Mouse (Mus musculus): Measurements from ENCODE around the gene Lins1. TPM values are rescaled to one million over a fixed set of nuclear protein-coding genes. Genes with fewer than 3 reads are reported as not detected.

The Lins1 gene
- polyA plus RNA-seq, 1 experiment from 2014 or later: 16.0 TPM

- no peak overlapping the region for H3K4me2 ChIP-seq
- no peak overlapping the region for H3K4me3 ChIP-seq (ENCODE audit: low read depth, low read length)
- DNase-seq (ENCODE audit: low spot score): no peak
- WGBS: 83% methylated on average over 6 of the region's 6 CpGs
- no peak overlapping the region for H3K27ac ChIP-seq (ENCODE audit: low read depth, low read length)
- H3K9ac ChIP-seq (ENCODE audit: low read depth, low read length): no peak overlapping the region
- no peaks in the 10 kb centered on the region for H3K4me1 ChIP-seq (replicated peaks; ENCODE audit: control insufficient read depth, insufficient read depth, low read length)
- no peaks in the 10 kb centered on the region for H3K27me3 ChIP-seq (replicated peaks; ENCODE audit: control insufficient read depth, insufficient read depth, low read length)
- no peaks in the 10 kb centered on the region for H3K36me3 ChIP-seq (ENCODE audit: control insufficient read depth, insufficient read depth, low read length)
- no peaks in the 10 kb centered on the region for H3K9me3 ChIP-seq (ENCODE audit: control insufficient read depth, low read length)
- no peak for ATAC-seq (replicated peaks; ENCODE audit: low FRiP score)
These were observed 45.3 kb downstream of the Lins1 start for GRCm38 (mm10) chr7:66734993-66735392.

DNA sequence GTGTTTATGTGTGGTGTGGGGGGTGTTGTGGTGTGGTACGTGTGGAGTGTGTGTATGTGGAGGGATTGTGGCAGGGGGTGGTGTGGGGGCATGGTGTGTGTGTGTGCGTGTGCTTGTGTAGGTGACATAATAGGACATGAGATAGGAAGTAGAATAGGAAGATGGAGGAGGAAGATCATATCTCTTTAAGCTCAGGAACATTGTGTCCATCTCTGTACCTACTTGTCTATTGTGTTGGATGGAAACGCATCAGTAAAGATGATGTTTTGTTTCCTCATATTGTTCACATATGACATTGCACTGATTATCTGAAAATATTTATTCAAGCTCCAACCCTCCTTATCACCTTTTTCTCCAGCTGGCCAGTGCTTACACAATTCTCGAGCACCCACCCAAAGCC is 47.7 kb downstream of the Lins1 start:
- no peak overlapping the region for H3K9ac ChIP-seq (ENCODE audit: low read depth, low read length)
- no peak for ATAC-seq (replicated peaks; ENCODE audit: low FRiP score)
- 76% methylated on average over 4 of the region's 4 CpGs for WGBS
- H3K27me3 ChIP-seq (replicated peaks; ENCODE audit: control insufficient read depth, insufficient read depth, low read length): no peaks in the 10 kb centered on the region
- no peaks in the 10 kb centered on the region for H3K36me3 ChIP-seq (ENCODE audit: control insufficient read depth, insufficient read depth, low read length)
- no peak for DNase-seq (ENCODE audit: low spot score)
- H3K27ac ChIP-seq (ENCODE audit: low read depth, low read length): no peak overlapping the region
- no peak overlapping the region for H3K4me3 ChIP-seq (ENCODE audit: low read depth, low read length)
- H3K9me3 ChIP-seq (ENCODE audit: control insufficient read depth, low read length): no peaks in the 10 kb centered on the region
- no peak overlapping the region for H3K4me2 ChIP-seq
- H3K4me1 ChIP-seq (replicated peaks; ENCODE audit: control insufficient read depth, insufficient read depth, low read length): no peaks in the 10 kb centered on the region

GRCm38 (mm10) chr7:66741008-66741407 is 51.3 kb downstream of the Lins1 start:
- no peak for DNase-seq (ENCODE audit: low spot score)
- Histone ChIP-seq H3K4me3 (ENCODE audit: low read depth, low read length) (no peak overlapping the region), H3K4me1 (replicated peaks; ENCODE audit: control insufficient read depth, insufficient read depth, low read length) (no peaks in the 10 kb centered on the region), H3K27ac (ENCODE audit: low read depth, low read length) (no peak overlapping the region), H3K27me3 (replicated peaks; ENCODE audit: control insufficient read depth, insufficient read depth, low read length) (no peaks in the 10 kb centered on the region), H3K9ac (ENCODE audit: low read depth, low read length) (no peak overlapping the region), H3K4me2 (no peak overlapping the region), H3K36me3 (ENCODE audit: control insufficient read depth, insufficient read depth, low read length) (no peaks in the 10 kb centered on the region), H3K9me3 (ENCODE audit: control insufficient read depth, low read length) (no peaks in the 10 kb centered on the region)
- 78% methylated on average over 5 of the region's 5 CpGs for WGBS
- no peak for ATAC-seq (replicated peaks; ENCODE audit: low FRiP score)

- Histone ChIP-seq H3K9ac (ENCODE audit: low read depth, low read length) (no peak overlapping the region), H3K27me3 (replicated peaks; ENCODE audit: control insufficient read depth, insufficient read depth, low read length) (no peaks in the 10 kb centered on the region), H3K36me3 (ENCODE audit: control insufficient read depth, insufficient read depth, low read length) (no peaks in the 10 kb centered on the region), H3K9me3 (ENCODE audit: control insufficient read depth, low read length) (no peaks in the 10 kb centered on the region), H3K4me1 (replicated peaks; ENCODE audit: control insufficient read depth, insufficient read depth, low read length) (no peaks in the 10 kb centered on the region), H3K4me2 (no peak overlapping the region), H3K27ac (ENCODE audit: low read depth, low read length) (no peak overlapping the region), H3K4me3 (ENCODE audit: low read depth, low read length) (no peak overlapping the region)
- 76% methylated on average over 8 of the region's 8 CpGs for WGBS
- ATAC-seq (replicated peaks; ENCODE audit: low FRiP score) (no peak), DNase-seq (ENCODE audit: low spot score) (no peak)
These were observed 51.7 kb downstream of the Lins1 start for GRCm38 (mm10) chr7:66741412-66741811.

- no peaks in the 10 kb centered on the region for H3K4me1 ChIP-seq (replicated peaks; ENCODE audit: control insufficient read depth, insufficient read depth, low read length)
- no peak within 1 kb of the TSS for H3K4me3 ChIP-seq (ENCODE audit: low read depth, low read length)
- H3K9me3 ChIP-seq (ENCODE audit: control insufficient read depth, low read length): no peaks in the 10 kb centered on the region
- H3K4me2 ChIP-seq: no peak within 1 kb of the TSS
- ATAC-seq (replicated peaks; ENCODE audit: low FRiP score) (no peak), DNase-seq (ENCODE audit: low spot score) (no peak)
- no peak within 1 kb of the TSS for H3K27ac ChIP-seq (ENCODE audit: low read depth, low read length)
- no peaks in the 10 kb centered on the region for H3K27me3 ChIP-seq (replicated peaks; ENCODE audit: control insufficient read depth, insufficient read depth, low read length)
- 65% methylated on average over 9 of the region's 9 CpGs for WGBS
- no peaks in the 10 kb centered on the region for H3K36me3 ChIP-seq (ENCODE audit: control insufficient read depth, insufficient read depth, low read length)
- no peak within 1 kb of the TSS for H3K9ac ChIP-seq (ENCODE audit: low read depth, low read length)
These were observed 53.7 kb downstream of the Lins1 start, which contains the start of gene Cers3 for GRCm38 (mm10) chr7:66743377-66743781. Gene Cers3 (plus strand): TSS chr7:66743504.

- no peaks in the 10 kb centered on the region for H3K27me3 ChIP-seq (replicated peaks; ENCODE audit: control insufficient read depth, insufficient read depth, low read length)
- H3K4me2 ChIP-seq: no peak overlapping the region
- H3K4me3 ChIP-seq (ENCODE audit: low read depth, low read length): no peak overlapping the region
- no peaks in the 10 kb centered on the region for H3K36me3 ChIP-seq (ENCODE audit: control insufficient read depth, insufficient read depth, low read length)
- H3K4me1 ChIP-seq (replicated peaks; ENCODE audit: control insufficient read depth, insufficient read depth, low read length): no peaks in the 10 kb centered on the region
- H3K9me3 ChIP-seq (ENCODE audit: control insufficient read depth, low read length): no peaks in the 10 kb centered on the region
- WGBS: 71% methylated on average over 7 of the region's 7 CpGs
- H3K9ac ChIP-seq (ENCODE audit: low read depth, low read length): no peak overlapping the region
- no peak overlapping the region for H3K27ac ChIP-seq (ENCODE audit: low read depth, low read length)
- ATAC-seq (replicated peaks; ENCODE audit: low FRiP score) (no peak), DNase-seq (ENCODE audit: low spot score) (no peak)
These were observed 57.3 kb downstream of the Lins1 start for GRCm38 (mm10) chr7:66746972-66747371.

DNA sequence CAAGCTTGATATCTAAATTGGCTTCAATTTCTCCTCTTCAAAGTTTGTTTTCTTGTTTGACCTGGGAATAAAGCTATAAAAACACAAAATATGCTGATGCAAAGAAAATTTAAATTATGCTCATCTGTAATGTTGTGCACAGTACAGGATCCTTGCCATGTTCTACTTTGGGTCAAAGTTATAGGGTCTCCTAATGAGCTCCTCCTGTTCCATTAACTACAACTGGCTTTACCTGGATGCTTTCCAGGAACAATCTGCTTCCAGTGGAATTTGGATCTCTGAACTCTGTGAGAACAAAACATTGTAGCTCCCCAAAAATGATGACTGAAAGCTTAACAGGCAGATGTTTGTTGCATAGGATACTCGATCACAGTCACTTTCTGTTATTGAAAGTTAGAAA is 60.3 kb downstream of the Lins1 start:
- Histone ChIP-seq H3K27me3 (replicated peaks; ENCODE audit: control insufficient read depth, insufficient read depth, low read length) (no peaks in the 10 kb centered on the region), H3K9me3 (ENCODE audit: control insufficient read depth, low read length) (no peaks in the 10 kb centered on the region), H3K4me2 (no peak overlapping the region), H3K9ac (ENCODE audit: low read depth, low read length) (no peak overlapping the region), H3K4me3 (ENCODE audit: low read depth, low read length) (no peak overlapping the region), H3K27ac (ENCODE audit: low read depth, low read length) (no peak overlapping the region), H3K36me3 (ENCODE audit: control insufficient read depth, insufficient read depth, low read length) (no peaks in the 10 kb centered on the region), H3K4me1 (replicated peaks; ENCODE audit: control insufficient read depth, insufficient read depth, low read length) (no peaks in the 10 kb centered on the region)
- DNase-seq (ENCODE audit: low spot score) (no peak), ATAC-seq (replicated peaks; ENCODE audit: low FRiP score) (no peak)
- 78% methylated on average over 1 of the region's 1 CpGs for WGBS

DNA sequence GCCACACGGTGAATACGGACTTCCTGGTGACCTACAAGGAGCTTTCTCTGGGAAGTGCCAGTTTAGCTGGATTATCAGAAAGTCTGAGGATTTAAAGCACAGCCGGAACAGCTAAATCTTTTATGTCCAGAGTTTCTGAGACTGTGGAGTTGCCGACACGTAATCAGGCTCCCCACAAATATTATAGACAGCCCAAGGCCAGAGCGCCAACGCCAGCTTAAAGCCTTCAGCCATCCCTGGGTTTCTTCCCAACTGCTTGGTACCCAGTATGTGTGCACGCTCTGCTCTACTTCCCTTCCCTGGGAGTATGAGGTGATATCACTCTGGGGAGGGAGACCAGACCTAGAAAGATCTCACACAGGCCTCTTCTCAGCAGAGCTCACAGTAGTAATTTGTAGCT is 64.1 kb downstream of the Lins1 start:
- H3K9me3 ChIP-seq (ENCODE audit: control insufficient read depth, low read length): no peaks in the 10 kb centered on the region
- no peak overlapping the region for H3K27ac ChIP-seq (ENCODE audit: low read depth, low read length)
- 78% methylated on average over 8 of the region's 8 CpGs for WGBS
- no peak overlapping the region for H3K9ac ChIP-seq (ENCODE audit: low read depth, low read length)
- H3K36me3 ChIP-seq (ENCODE audit: control insufficient read depth, insufficient read depth, low read length): no peaks in the 10 kb centered on the region
- no peaks in the 10 kb centered on the region for H3K27me3 ChIP-seq (replicated peaks; ENCODE audit: control insufficient read depth, insufficient read depth, low read length)
- DNase-seq (ENCODE audit: low spot score) (no peak), ATAC-seq (replicated peaks; ENCODE audit: low FRiP score) (no peak)
- H3K4me3 ChIP-seq (ENCODE audit: low read depth, low read length): no peak overlapping the region
- H3K4me2 ChIP-seq: no peak overlapping the region
- H3K4me1 ChIP-seq (replicated peaks; ENCODE audit: control insufficient read depth, insufficient read depth, low read length): no peaks in the 10 kb centered on the region

DNA sequence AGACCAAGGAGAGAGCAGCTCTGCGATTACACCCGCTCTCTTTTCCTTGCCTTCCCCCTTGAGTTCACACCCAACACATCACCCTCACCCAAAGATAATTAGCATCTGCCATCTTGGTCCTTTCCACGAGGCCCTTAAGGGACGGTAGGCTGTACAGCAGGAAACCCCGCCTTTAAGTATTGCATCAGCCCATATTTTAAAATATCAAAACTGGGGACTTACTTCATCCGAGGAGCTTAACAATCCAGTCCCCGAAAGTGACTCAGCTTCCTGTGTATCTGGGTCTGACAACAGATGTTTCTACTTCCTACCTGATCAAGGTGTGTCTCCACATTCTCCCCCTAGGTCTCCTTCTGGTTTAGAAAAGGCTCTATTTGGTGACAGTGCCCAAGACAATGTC is 65.9 kb downstream of the Lins1 start:
- ATAC-seq (replicated peaks; ENCODE audit: low FRiP score): no peak
- H3K4me2 ChIP-seq: no peak overlapping the region
- H3K27ac ChIP-seq (ENCODE audit: low read depth, low read length): no peak overlapping the region
- no peak overlapping the region for H3K9ac ChIP-seq (ENCODE audit: low read depth, low read length)
- no peak overlapping the region for H3K4me3 ChIP-seq (ENCODE audit: low read depth, low read length)
- no peaks in the 10 kb centered on the region for H3K36me3 ChIP-seq (ENCODE audit: control insufficient read depth, insufficient read depth, low read length)
- no peak for DNase-seq (ENCODE audit: low spot score)
- H3K9me3 ChIP-seq (ENCODE audit: control insufficient read depth, low read length): no peaks in the 10 kb centered on the region
- H3K4me1 ChIP-seq (replicated peaks; ENCODE audit: control insufficient read depth, insufficient read depth, low read length): no peaks in the 10 kb centered on the region
- H3K27me3 ChIP-seq (replicated peaks; ENCODE audit: control insufficient read depth, insufficient read depth, low read length): no peaks in the 10 kb centered on the region
- 78% methylated on average over 7 of the region's 7 CpGs for WGBS

All from liver, embryonic 11.5 days (tissue).